Mouse (Mus musculus) heart, embryonic 15.5 days (tissue): Measurements from ENCODE around the gene Setd6. TPM values are rescaled to one million over a fixed set of nuclear protein-coding genes. Genes with fewer than 3 reads are reported as not detected.

Experiments used
- ATAC-seq: fragments of 200-750 bp; cut with Nextera tagmentation; replicated peaks from 2 replicates; pipeline ENCODE4 v1.8.0; 2017; ENCODE audit warnings: low read depth, moderate TSS enrichment; ENCODE audit not compliant: insufficient number of reproducible peaks, insufficient read depth, low FRiP score
- H3K27ac ChIP-seq: fragments of 300-500 bp; sonication (generic); 2 replicates; pipeline ENCODE4 v1.5.1; 2015; ENCODE audit warnings: mild to moderate bottlenecking, inconsistent platforms
- H3K27me3 ChIP-seq: fragments of 300-500 bp; sonication (generic); 2 replicates; pipeline ENCODE4 v1.6.1; 2015; ENCODE audit warnings: inconsistent platforms
- H3K36me3 ChIP-seq: fragments of 300-500 bp; sonication (generic); 2 replicates; pipeline ENCODE4 v1.6.1; 2015; ENCODE audit warnings: mild to moderate bottlenecking, inconsistent platforms
- H3K4me1 ChIP-seq: fragments of 300-500 bp; sonication (generic); replicated peaks from 2 replicates; pipeline ENCODE4 v1.6.1; 2015; ENCODE audit warnings: inconsistent platforms
- H3K4me2 ChIP-seq: fragments of 300-500 bp; sonication (generic); 2 replicates; pipeline ENCODE4 v1.6.1; 2015; ENCODE audit warnings: inconsistent platforms, mild to moderate bottlenecking, moderate library complexity
- H3K4me3 ChIP-seq: fragments of 300-500 bp; sonication (generic); 2 replicates; pipeline ENCODE4 v1.5.1; 2015; ENCODE audit warnings: mild to moderate bottlenecking, inconsistent platforms
- H3K9ac ChIP-seq: fragments of 300-500 bp; sonication (generic); 2 replicates; pipeline ENCODE4 v1.6.1; 2015; ENCODE audit warnings: mild to moderate bottlenecking, inconsistent platforms
- H3K9me3 ChIP-seq: fragments of 300-500 bp; sonication (generic); replicated peaks from 2 replicates; pipeline ENCODE4 v1.6.1; 2016; ENCODE audit warnings: inconsistent platforms
- WGBS: fragments of 180-500 bp; shearing (Covaris S2); methylation state at CpG from one replicate; pipeline ENCODE4 v1.1.7; 2015; ENCODE audit warnings: mixed read lengths; 5-methylcytosine and 5-hydroxymethylcytosine counted together
- polyA plus RNA-seq: library from polyadenylated mRNA; unstranded; fragments of >200 nt; fragmentation: Nextera tagmentation; extraction: Ambion mirVana; gene quantifications from 2 replicates; pipeline ENCODE4 v1.2.1, GENCODE M21; 2015

The Setd6 gene
- polyA plus RNA-seq, 1 experiment from 2014 or later: 12.2 TPM

GRCm38 (mm10) chr8:95694631-95695030 is 21.1 kb upstream of the Setd6 start:
- H3K4me2 ChIP-seq: no peak overlapping the region
- peaks cover 3% of the 10 kb centered on the region; the same call in 1 of the 2 replicates for H3K27me3 ChIP-seq
- WGBS: 35% methylated on average over 6 of the region's 6 CpGs
- no peak overlapping the region for H3K27ac ChIP-seq
- no peak for ATAC-seq
- H3K9ac ChIP-seq: no peak overlapping the region; the same call in 1 of the 2 replicates
- H3K4me1 ChIP-seq: peaks cover 31% of the 10 kb centered on the region
- no peaks in the 10 kb centered on the region for H3K9me3 ChIP-seq
- no peaks in the 10 kb centered on the region for H3K36me3 ChIP-seq
- H3K4me3 ChIP-seq: no peak overlapping the region

- Histone ChIP-seq H3K27ac (no peak overlapping the region), H3K4me1 (peaks cover 15% of the 10 kb centered on the region), H3K4me3 (peak overlapping the region; percentile 13; the same call in 1 of the 2 replicates), H3K36me3 (no peaks in the 10 kb centered on the region), H3K27me3 (peaks cover 6% of the 10 kb centered on the region; the same call in 1 of the 2 replicates), H3K9ac (no peak overlapping the region), H3K4me2 (peak overlapping the region; percentile 46), H3K9me3 (no peaks in the 10 kb centered on the region)
- 64% methylated on average over 8 of the region's 8 CpGs for WGBS
- ATAC-seq: no peak
These were observed 19.0 kb upstream of the Setd6 start for GRCm38 (mm10) chr8:95696661-95697060.

- Histone ChIP-seq H3K4me1 (peaks cover 15% of the 10 kb centered on the region), H3K9me3 (no peaks in the 10 kb centered on the region), H3K27ac (no peak overlapping the region), H3K4me3 (peak overlapping the region; percentile 13; the same call in 1 of the 2 replicates), H3K9ac (no peak overlapping the region), H3K36me3 (no peaks in the 10 kb centered on the region), H3K4me2 (peak overlapping the region; percentile 46), H3K27me3 (peaks cover 6% of the 10 kb centered on the region; the same call in 1 of the 2 replicates)
- 1% methylated on average over 11 of the region's 11 CpGs for WGBS
- 0 out of 2 replicates have a peak, but pooled peaks have one; percentile 3 for ATAC-seq
These were observed 18.6 kb upstream of the Setd6 start for GRCm38 (mm10) chr8:95697128-95697527.

- Histone ChIP-seq H3K9ac (no peak overlapping the region), H3K36me3 (no peaks in the 10 kb centered on the region), H3K27ac (no peak overlapping the region), H3K4me2 (no peak overlapping the region), H3K4me3 (no peak overlapping the region), H3K27me3 (peaks cover 6% of the 10 kb centered on the region; the same call in 1 of the 2 replicates), H3K9me3 (no peaks in the 10 kb centered on the region), H3K4me1 (peaks cover 20% of the 10 kb centered on the region)
- ATAC-seq: no peak
- WGBS: 38% methylated on average over 6 of the region's 6 CpGs
These were observed 17.5 kb upstream of the Setd6 start for GRCm38 (mm10) chr8:95698179-95698578.

GRCm38 (mm10) chr8:95700282-95700681 is 15.4 kb upstream of the Setd6 start:
- Histone ChIP-seq H3K27me3 (peaks cover 6% of the 10 kb centered on the region; the same call in 1 of the 2 replicates), H3K4me2 (no peak overlapping the region), H3K27ac (no peak overlapping the region), H3K4me3 (no peak overlapping the region), H3K9me3 (no peaks in the 10 kb centered on the region), H3K9ac (no peak overlapping the region), H3K36me3 (no peaks in the 10 kb centered on the region), H3K4me1 (peaks cover 25% of the 10 kb centered on the region)
- no peak for ATAC-seq
- WGBS: 69% methylated on average over 9 of the region's 9 CpGs

GRCm38 (mm10) chr8:95701809-95702208 is 13.9 kb upstream of the Setd6 start:
- Histone ChIP-seq H3K9me3 (no peaks in the 10 kb centered on the region), H3K27ac (no peak overlapping the region), H3K27me3 (peaks cover 6% of the 10 kb centered on the region; the same call in 1 of the 2 replicates), H3K4me1 (peaks cover 28% of the 10 kb centered on the region), H3K4me2 (no peak overlapping the region), H3K36me3 (peaks cover 9% of the 10 kb centered on the region), H3K9ac (no peak overlapping the region), H3K4me3 (no peak overlapping the region)
- no peak for ATAC-seq
- WGBS: 78% methylated on average over 4 of the region's 4 CpGs

GRCm38 (mm10) chr8:95702480-95703446 is 12.9 kb upstream of the Setd6 start:
- 3% methylated on average over 34 of the region's 34 CpGs for WGBS
- 0 out of 2 replicates have a peak, but pooled peaks cover 3% of the 10 kb centered on the region for H3K27me3 ChIP-seq
- peak overlapping the region; percentile 78 for H3K4me3 ChIP-seq
- peak overlapping the region; percentile 88 for H3K4me2 ChIP-seq
- H3K9me3 ChIP-seq: no peaks in the 10 kb centered on the region
- H3K4me1 ChIP-seq: peaks cover 25% of the 10 kb centered on the region
- H3K9ac ChIP-seq: peak overlapping the region; percentile 84
- peaks cover 18% of the 10 kb centered on the region for H3K36me3 ChIP-seq
- peak; percentile 90 for ATAC-seq
- H3K27ac ChIP-seq: peak overlapping the region; percentile 90

- Histone ChIP-seq H3K27ac (peak overlapping the region; percentile 90), H3K36me3 (peaks cover 27% of the 10 kb centered on the region), H3K4me2 (peak overlapping the region; percentile 88), H3K27me3 (0 out of 2 replicates have a peak, but pooled peaks cover 3% of the 10 kb centered on the region), H3K9me3 (no peaks in the 10 kb centered on the region), H3K4me3 (peak overlapping the region; percentile 78), H3K4me1 (peaks cover 25% of the 10 kb centered on the region), H3K9ac (peak overlapping the region; percentile 84)
- WGBS: 3% methylated on average over 15 of the region's 15 CpGs
- peak; percentile 53 for ATAC-seq
These were observed 12.0 kb upstream of the Setd6 start for GRCm38 (mm10) chr8:95703461-95704260.

GRCm38 (mm10) chr8:95704538-95704937 is 11.1 kb upstream of the Setd6 start:
- Histone ChIP-seq H3K9me3 (no peaks in the 10 kb centered on the region), H3K27ac (peak overlapping the region; percentile 90), H3K27me3 (0 out of 2 replicates have a peak, but pooled peaks cover 3% of the 10 kb centered on the region), H3K4me2 (peak overlapping the region; percentile 88), H3K36me3 (peaks cover 34% of the 10 kb centered on the region), H3K4me3 (peak overlapping the region; percentile 78), H3K9ac (peak overlapping the region; percentile 84), H3K4me1 (peaks cover 26% of the 10 kb centered on the region)
- no peak for ATAC-seq
- 86% methylated on average over 3 of the region's 3 CpGs for WGBS

GRCm38 (mm10) chr8:95709579-95709978 is 6.1 kb upstream of the Setd6 start:
- Histone ChIP-seq H3K36me3 (peaks cover 56% of the 10 kb centered on the region), H3K9ac (no peak overlapping the region), H3K4me2 (no peak overlapping the region), H3K27ac (no peak overlapping the region), H3K27me3 (no peaks in the 10 kb centered on the region), H3K9me3 (no peaks in the 10 kb centered on the region), H3K4me1 (peaks cover 23% of the 10 kb centered on the region), H3K4me3 (no peak overlapping the region)
- whole genome bisulfite sequencing: 81% methylated on average over 7 of the region's 7 CpGs
- no peak for ATAC-seq

- Histone ChIP-seq H3K4me1 (peaks cover 18% of the 10 kb centered on the region), H3K36me3 (peaks cover 56% of the 10 kb centered on the region), H3K9ac (no peak overlapping the region), H3K27me3 (no peaks in the 10 kb centered on the region), H3K4me3 (no peak overlapping the region), H3K27ac (0 out of 2 replicates have a peak overlapping the region, but pooled peaks have one; percentile 9), H3K9me3 (no peaks in the 10 kb centered on the region), H3K4me2 (no peak overlapping the region)
- WGBS: 49% methylated on average over 3 of the region's 3 CpGs
- ATAC-seq: no peak
These were observed 4.7 kb upstream of the Setd6 start for GRCm38 (mm10) chr8:95711029-95711428.
